Mouse (Mus musculus): Measurements from ENCODE around the gene 9130019O22Rik. TPM values are rescaled to one million over a fixed set of nuclear protein-coding genes. Genes with fewer than 3 reads are reported as not detected.
A peak's percentile ranks its signal among the peaks of the same experiment; 100 is the strongest.
"Not testable (repeated sequence)": the region's sequence is repeated elsewhere in the genome, so short reads cannot be mapped to it uniquely, and the experiment has no call there.

The 9130019O22Rik gene
- total and polyA plus RNA-seq, 2 experiments from 2014 or later: 1.3 to 4.6 TPM

GRCm38 (mm10) chr7:127393944-127394333, 7.0 kb upstream of the 9130019O22Rik start:
- Histone ChIP-seq H3K4me2 (ENCODE audit: low read depth) (peak overlapping the region; percentile 80), H3K9me3 (ENCODE audit: low read length) (no peaks in the 10 kb centered on the region), H3K36me3 (ENCODE audit: insufficient read depth) (peaks cover 4% of the 10 kb centered on the region; the same call in 1 of the 2 replicates), H3K4me1 (ENCODE audit: insufficient read depth) (peaks cover 10% of the 10 kb centered on the region; the same call in 1 of the 2 replicates), H3K27me3 (ENCODE audit: insufficient read depth, low read length) (no peaks in the 10 kb centered on the region), H3K27ac (ENCODE audit: low read depth, low read length) (peak overlapping the region; percentile 83), H3K9ac (peak overlapping the region; percentile 87), H3K4me3 (ENCODE audit: low read depth, low read length) (peak overlapping the region; percentile 54)
- ATAC-seq (no peak), DNase-seq (no peak)
- 15% methylated on average over 7 of the region's 7 CpGs for WGBS
- no peak for TF ChIP-seq CTCF (IDR thresholded peaks at IDR 0.05; ENCODE audit: low read depth)

- TF ChIP-seq CTCF (IDR thresholded peaks at IDR 0.05; ENCODE audit: low read depth): no peak
- H3K9me3 ChIP-seq (ENCODE audit: low read length): no peaks in the 10 kb centered on the region
- H3K27ac ChIP-seq (ENCODE audit: low read depth, low read length): peak within 1 kb of the TSS; percentile 83
- peak within 1 kb of the TSS; percentile 54 for H3K4me3 ChIP-seq (ENCODE audit: low read depth, low read length)
- peaks cover 4% of the 10 kb centered on the region; the same call in 1 of the 2 replicates for H3K36me3 ChIP-seq (ENCODE audit: insufficient read depth)
- DNase-seq (peak; percentile 96), ATAC-seq (peak; percentile 92)
- H3K4me1 ChIP-seq (ENCODE audit: insufficient read depth): peaks cover 10% of the 10 kb centered on the region; the same call in 1 of the 2 replicates
- no peaks in the 10 kb centered on the region for H3K27me3 ChIP-seq (ENCODE audit: insufficient read depth, low read length)
- peak within 1 kb of the TSS; percentile 80 for H3K4me2 ChIP-seq (ENCODE audit: low read depth)
- H3K9ac ChIP-seq: peak within 1 kb of the TSS; percentile 87
- 2% methylated on average over 45 of the region's 45 CpGs for WGBS
Observed at GRCm38 (mm10) chr7:127393157-127393943, 6.4 kb upstream of the 9130019O22Rik start, which contains the start of gene E430018J23Rik. TSS of gene E430018J23Rik (minus strand) at chr7:127393629.

- Histone ChIP-seq H3K4me3 (ENCODE audit: low read depth, low read length) (peak overlapping the region; percentile 54; the same call in 1 of the 2 replicates), H3K27ac (ENCODE audit: low read depth, low read length) (no peak overlapping the region), H3K4me2 (ENCODE audit: low read depth) (peak overlapping the region; percentile 80), H3K9me3 (ENCODE audit: low read length) (no peaks in the 10 kb centered on the region), H3K4me1 (ENCODE audit: insufficient read depth) (peaks cover 10% of the 10 kb centered on the region; the same call in 1 of the 2 replicates), H3K9ac (peak overlapping the region; percentile 87), H3K36me3 (ENCODE audit: insufficient read depth) (peaks cover 4% of the 10 kb centered on the region; the same call in 1 of the 2 replicates), H3K27me3 (ENCODE audit: insufficient read depth, low read length) (no peaks in the 10 kb centered on the region)
- ATAC-seq (no peak), DNase-seq (no peak)
- TF ChIP-seq CTCF (IDR thresholded peaks at IDR 0.05; ENCODE audit: low read depth): no peak
- 84% methylated on average over 8 of the region's 8 CpGs for WGBS
Observed at GRCm38 (mm10) chr7:127392251-127392824, 5.4 kb upstream of the 9130019O22Rik start.

GRCm38 (mm10) chr7:127391538-127391937, 4.6 kb upstream of the 9130019O22Rik start:
- H3K36me3 ChIP-seq (ENCODE audit: insufficient read depth): peaks cover 4% of the 10 kb centered on the region; the same call in 1 of the 2 replicates
- 96% methylated on average over 16 of the region's 16 CpGs for WGBS
- peaks cover 10% of the 10 kb centered on the region; the same call in 1 of the 2 replicates for H3K4me1 ChIP-seq (ENCODE audit: insufficient read depth)
- H3K9me3 ChIP-seq (ENCODE audit: low read length): no peaks in the 10 kb centered on the region
- H3K9ac ChIP-seq: no peak overlapping the region
- ATAC-seq: no peak
- no peak for DNase-seq
- no peak overlapping the region for H3K4me2 ChIP-seq (ENCODE audit: low read depth)
- no peak overlapping the region for H3K4me3 ChIP-seq (ENCODE audit: low read depth, low read length)
- no peaks in the 10 kb centered on the region for H3K27me3 ChIP-seq (ENCODE audit: insufficient read depth, low read length)
- no peak overlapping the region for H3K27ac ChIP-seq (ENCODE audit: low read depth, low read length)
- TF ChIP-seq CTCF (IDR thresholded peaks at IDR 0.05; ENCODE audit: low read depth): no peak

GRCm38 (mm10) chr7:127390306-127390705, 3.3 kb upstream of the 9130019O22Rik start:
- Histone ChIP-seq H3K9ac (no peak overlapping the region), H3K9me3 (ENCODE audit: low read length) (no peaks in the 10 kb centered on the region), H3K4me1 (ENCODE audit: insufficient read depth) (peaks cover 10% of the 10 kb centered on the region; the same call in 1 of the 2 replicates), H3K27ac (ENCODE audit: low read depth, low read length) (no peak overlapping the region), H3K4me3 (ENCODE audit: low read depth, low read length) (no peak overlapping the region), H3K4me2 (ENCODE audit: low read depth) (no peak overlapping the region), H3K27me3 (ENCODE audit: insufficient read depth, low read length) (no peaks in the 10 kb centered on the region), H3K36me3 (ENCODE audit: insufficient read depth) (peaks cover 4% of the 10 kb centered on the region; the same call in 1 of the 2 replicates)
- 66% methylated on average over 7 of the region's 7 CpGs for WGBS
- no peak for TF ChIP-seq CTCF (IDR thresholded peaks at IDR 0.05; ENCODE audit: low read depth)
- ATAC-seq: no peak
- no peak for DNase-seq

DNA sequence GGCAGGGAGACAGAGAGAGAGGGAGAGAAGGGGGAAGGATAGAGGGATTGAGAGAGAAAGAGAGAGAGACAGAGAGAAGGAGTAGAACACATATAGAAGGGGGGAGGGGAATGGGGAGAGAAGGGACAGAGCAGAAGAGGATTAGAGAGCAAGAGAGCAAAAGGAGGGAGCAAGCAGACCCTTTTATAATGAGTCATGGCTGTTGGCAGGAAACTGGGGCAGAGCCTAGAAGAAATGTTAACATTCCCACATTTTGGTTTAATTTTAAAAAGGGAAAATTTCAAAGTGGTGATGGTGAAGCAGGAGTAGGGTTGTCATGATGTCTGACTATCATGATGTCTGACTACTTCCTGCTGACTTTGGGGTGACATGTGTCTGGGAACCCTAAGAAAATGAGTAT, 1.2 kb upstream of the 9130019O22Rik start:
- not testable (repeated sequence) for DNase-seq; H3K27ac ChIP-seq (ENCODE audit: low read depth, low read length)

GRCm38 (mm10) chr7:127385560-127385959, 1.4 kb downstream of the 9130019O22Rik start:
- not testable (repeated sequence) for H3K4me3 ChIP-seq (ENCODE audit: low read depth, low read length); ATAC-seq; H3K27me3 ChIP-seq (ENCODE audit: insufficient read depth, low read length); H3K36me3 ChIP-seq (ENCODE audit: insufficient read depth); H3K4me2 ChIP-seq (ENCODE audit: low read depth); DNase-seq; H3K27ac ChIP-seq (ENCODE audit: low read depth, low read length); H3K9me3 ChIP-seq (ENCODE audit: low read length); H3K9ac ChIP-seq; H3K4me1 ChIP-seq (ENCODE audit: insufficient read depth)
- 93% methylated on average over 4 of the region's 4 CpGs for WGBS

More for the DNA sequence above, 1.2 kb upstream of the 9130019O22Rik start:
- not testable (repeated sequence) for H3K9ac ChIP-seq; H3K27me3 ChIP-seq (ENCODE audit: insufficient read depth, low read length); H3K4me1 ChIP-seq (ENCODE audit: insufficient read depth); H3K36me3 ChIP-seq (ENCODE audit: insufficient read depth); H3K4me2 ChIP-seq (ENCODE audit: low read depth); H3K9me3 ChIP-seq (ENCODE audit: low read length); ATAC-seq; H3K4me3 ChIP-seq (ENCODE audit: low read depth, low read length)

Data from forebrain, postnatal 0 days (tissue).